Mouse (Mus musculus): Measurements from ENCODE around the gene B430305J03Rik. TPM values are rescaled to one million over a fixed set of nuclear protein-coding genes. Genes with fewer than 3 reads are reported as not detected.

B430305J03Rik gene
- polyA plus RNA-seq, 1 experiment from 2014 or later, result not detected

GRCm38 (mm10) chr3:61392881-61393280, 27.1 kb upstream of the B430305J03Rik start:
- Histone ChIP-seq H3K4me3 (ENCODE audit: control insufficient read depth in 1 of 2, insufficient read depth in 1 of 2, low read depth in 1 of 2, low read length in 2 of 2) (no peak overlapping the region), H3K9ac (ENCODE audit: low read length) (no peak overlapping the region), H3K27me3 (ENCODE audit: control insufficient read depth, insufficient read depth, low read length) (no peaks in the 10 kb centered on the region), H3K9me3 (ENCODE audit: control insufficient read depth, low read length) (no peaks in the 10 kb centered on the region), H3K27ac (replicated peaks in 1 of 2; ENCODE audit: control insufficient read depth in 1 of 2, insufficient read depth in 1 of 2, low read depth in 2 of 2, low read length in 2 of 2) (no peak overlapping the region), H3K4me2 (ENCODE audit: low read length) (no peak overlapping the region), H3K4me1 (ENCODE audit: control insufficient read depth in 2 of 2, insufficient read depth in 2 of 2, low read length in 2 of 2) (peaks cover 0 to 9% of the 10 kb centered on the region in 2 experiments; a peak in 2 of 4 replicates), H3K36me3 (ENCODE audit: control insufficient read depth, insufficient read depth, low read length) (no peaks in the 10 kb centered on the region)
- 77% methylated on average over 1 of the region's 1 CpGs for WGBS
- ATAC-seq (ENCODE audit: insufficient number of reproducible peaks, insufficient read depth, low FRiP score, low read depth), result no peak

DNA sequence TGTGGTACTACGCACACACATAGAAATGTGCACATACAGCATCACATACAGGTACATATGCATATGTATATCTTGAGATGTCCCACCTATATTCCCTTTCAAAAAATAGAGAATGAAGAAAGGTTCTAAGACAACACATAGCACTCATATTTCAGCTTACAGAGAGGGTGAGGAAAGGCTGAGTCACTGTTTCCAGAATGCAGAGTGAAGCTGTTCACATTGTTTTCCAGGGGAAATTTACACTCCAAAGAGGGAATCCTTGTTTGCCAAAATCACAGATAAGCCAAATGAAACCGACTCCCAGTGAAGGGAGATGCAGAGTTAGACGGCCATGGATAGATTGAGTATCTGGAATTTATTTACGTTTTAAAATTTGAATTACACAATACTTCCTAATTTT, 25.8 kb upstream of the B430305J03Rik start:
- ATAC-seq (ENCODE audit: insufficient number of reproducible peaks, insufficient read depth, low FRiP score, low read depth), result no peak
- Histone ChIP-seq H3K4me2 (ENCODE audit: low read length) (no peak overlapping the region), H3K9me3 (ENCODE audit: control insufficient read depth, low read length) (no peaks in the 10 kb centered on the region), H3K4me1 (ENCODE audit: control insufficient read depth in 2 of 2, insufficient read depth in 2 of 2, low read length in 2 of 2) (peaks cover 0 to 9% of the 10 kb centered on the region in 2 experiments; a peak in 2 of 4 replicates), H3K9ac (ENCODE audit: low read length) (no peak overlapping the region), H3K27ac (replicated peaks in 1 of 2; ENCODE audit: control insufficient read depth in 1 of 2, insufficient read depth in 1 of 2, low read depth in 2 of 2, low read length in 2 of 2) (no peak overlapping the region), H3K27me3 (ENCODE audit: control insufficient read depth, insufficient read depth, low read length) (no peaks in the 10 kb centered on the region), H3K4me3 (ENCODE audit: control insufficient read depth in 1 of 2, insufficient read depth in 1 of 2, low read depth in 1 of 2, low read length in 2 of 2) (no peak overlapping the region), H3K36me3 (ENCODE audit: control insufficient read depth, insufficient read depth, low read length) (no peaks in the 10 kb centered on the region)
- WGBS, result 45% methylated on average over 4 of the region's 4 CpGs

DNA sequence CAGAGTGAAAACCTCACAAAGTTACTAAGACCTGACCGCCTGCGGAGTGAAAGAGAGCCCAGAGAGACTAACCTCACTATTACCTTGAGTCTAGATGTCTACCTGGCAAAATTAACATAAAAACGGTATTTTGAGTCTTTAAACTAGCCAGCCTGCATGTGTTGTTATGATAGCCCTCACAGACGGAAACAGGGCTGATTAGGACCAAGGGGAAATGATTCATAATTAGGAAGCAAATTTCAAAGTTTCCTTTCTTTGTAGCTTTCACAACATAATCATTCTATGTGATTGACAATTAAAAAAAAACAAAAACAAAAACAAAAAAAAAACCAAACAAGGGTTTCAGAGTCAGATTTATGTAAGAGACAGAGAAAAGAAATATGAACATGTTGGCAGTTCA, 20.6 kb upstream of the B430305J03Rik start:
- H3K9ac ChIP-seq (ENCODE audit: low read length), result no peak overlapping the region
- H3K4me3 ChIP-seq (ENCODE audit: control insufficient read depth in 1 of 2, insufficient read depth in 1 of 2, low read depth in 1 of 2, low read length in 2 of 2), result no peak overlapping the region
- no peak overlapping the region for H3K4me2 ChIP-seq (ENCODE audit: low read length)
- H3K27ac ChIP-seq (replicated peaks in 1 of 2; ENCODE audit: control insufficient read depth in 1 of 2, insufficient read depth in 1 of 2, low read depth in 2 of 2, low read length in 2 of 2), result no peak overlapping the region
- peaks cover 0 to 5% of the 10 kb centered on the region in 2 experiments; a peak in 2 of 4 replicates for H3K4me1 ChIP-seq (ENCODE audit: control insufficient read depth in 2 of 2, insufficient read depth in 2 of 2, low read length in 2 of 2)
- no peaks in the 10 kb centered on the region for H3K9me3 ChIP-seq (ENCODE audit: control insufficient read depth, low read length)
- no peaks in the 10 kb centered on the region for H3K36me3 ChIP-seq (ENCODE audit: control insufficient read depth, insufficient read depth, low read length)
- ATAC-seq (ENCODE audit: insufficient number of reproducible peaks, insufficient read depth, low FRiP score, low read depth), result no peak
- H3K27me3 ChIP-seq (ENCODE audit: control insufficient read depth, insufficient read depth, low read length), result no peaks in the 10 kb centered on the region
- 72% methylated on average over 4 of the region's 4 CpGs for WGBS

- Histone ChIP-seq H3K36me3 (ENCODE audit: control insufficient read depth, insufficient read depth, low read length) (no peaks in the 10 kb centered on the region), H3K4me2 (ENCODE audit: low read length) (no peak overlapping the region), H3K4me1 (ENCODE audit: control insufficient read depth in 2 of 2, insufficient read depth in 2 of 2, low read length in 2 of 2) (no peaks in the 10 kb centered on the region), H3K27me3 (ENCODE audit: control insufficient read depth, insufficient read depth, low read length) (no peaks in the 10 kb centered on the region), H3K4me3 (ENCODE audit: control insufficient read depth in 1 of 2, insufficient read depth in 1 of 2, low read depth in 1 of 2, low read length in 2 of 2) (no peak overlapping the region), H3K9ac (ENCODE audit: low read length) (no peak overlapping the region), H3K9me3 (ENCODE audit: control insufficient read depth, low read length) (no peaks in the 10 kb centered on the region), H3K27ac (replicated peaks in 1 of 2; ENCODE audit: control insufficient read depth in 1 of 2, insufficient read depth in 1 of 2, low read depth in 2 of 2, low read length in 2 of 2) (no peak overlapping the region)
- no peak for ATAC-seq (ENCODE audit: insufficient number of reproducible peaks, insufficient read depth, low FRiP score, low read depth)
- 88% methylated on average over 8 of the region's 8 CpGs for WGBS
These were observed 10.2 kb upstream of the B430305J03Rik start for GRCm38 (mm10) chr3:61376001-61376400.

DNA sequence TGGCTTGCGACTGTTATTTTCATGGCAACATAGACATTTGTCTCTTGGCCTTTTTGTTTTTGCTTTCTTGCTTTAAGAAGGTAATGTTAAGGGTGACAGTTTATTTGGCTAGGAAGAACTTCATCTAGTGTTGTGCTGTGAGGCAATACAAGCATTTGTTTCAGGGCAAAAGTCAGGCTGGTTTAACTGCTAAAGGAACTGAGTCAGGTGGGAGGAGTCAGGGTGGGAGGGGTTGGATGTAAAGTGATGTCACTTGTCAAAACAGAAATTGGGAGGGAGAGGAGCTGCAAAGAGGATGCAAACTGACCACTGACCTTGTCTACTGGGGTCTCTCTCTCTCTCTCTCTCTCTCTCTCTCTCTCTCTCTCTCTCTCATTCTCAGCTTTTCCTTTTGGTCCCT, 2.7 kb upstream of the B430305J03Rik start:
- no peaks in the 10 kb centered on the region for H3K9me3 ChIP-seq (ENCODE audit: control insufficient read depth, low read length)
- 97% methylated on average over 1 of the region's 1 CpGs for WGBS
- H3K36me3 ChIP-seq (ENCODE audit: control insufficient read depth, insufficient read depth, low read length), result 0 out of 2 replicates have a peak, but pooled peaks cover 9% of the 10 kb centered on the region
- H3K4me3 ChIP-seq (ENCODE audit: control insufficient read depth in 1 of 2, insufficient read depth in 1 of 2, low read depth in 1 of 2, low read length in 2 of 2), result no peak overlapping the region
- no peak overlapping the region for H3K9ac ChIP-seq (ENCODE audit: low read length)
- peaks cover 2 to 12% of the 10 kb centered on the region in 2 experiments; a peak in 2 of 4 replicates for H3K4me1 ChIP-seq (ENCODE audit: control insufficient read depth in 2 of 2, insufficient read depth in 2 of 2, low read length in 2 of 2)
- no peak overlapping the region for H3K27ac ChIP-seq (replicated peaks in 1 of 2; ENCODE audit: control insufficient read depth in 1 of 2, insufficient read depth in 1 of 2, low read depth in 2 of 2, low read length in 2 of 2)
- no peaks in the 10 kb centered on the region for H3K27me3 ChIP-seq (ENCODE audit: control insufficient read depth, insufficient read depth, low read length)
- H3K4me2 ChIP-seq (ENCODE audit: low read length), result no peak overlapping the region
- no peak for ATAC-seq (ENCODE audit: insufficient number of reproducible peaks, insufficient read depth, low FRiP score, low read depth)

- under 1% methylated on average over 68 of the region's 68 CpGs for WGBS
- ATAC-seq (ENCODE audit: insufficient number of reproducible peaks, insufficient read depth, low FRiP score, low read depth), result no peak
These were observed 573 bp downstream of the B430305J03Rik start for GRCm38 (mm10) chr3:61364978-61365778.

GRCm38 (mm10) chr3:61364661-61364977, 1.1 kb downstream of the B430305J03Rik start:
- WGBS, result 0% methylated on average over 24 of the region's 33 CpGs
- peak overlapping the region; percentile 61 to 87 for H3K4me3 ChIP-seq (ENCODE audit: control insufficient read depth in 1 of 2, insufficient read depth in 1 of 2, low read depth in 1 of 2, low read length in 2 of 2)
- H3K36me3 ChIP-seq (ENCODE audit: control insufficient read depth, insufficient read depth, low read length), result 0 out of 2 replicates have a peak, but pooled peaks cover 8% of the 10 kb centered on the region
- H3K4me2 ChIP-seq (ENCODE audit: low read length), result peak overlapping the region; percentile 79
- H3K4me1 ChIP-seq (ENCODE audit: control insufficient read depth in 2 of 2, insufficient read depth in 2 of 2, low read length in 2 of 2), result peaks cover 2 to 15% of the 10 kb centered on the region in 2 experiments; a peak in 2 of 4 replicates
- 0 out of 2 replicates have a peak, but pooled peaks have one; percentile 1 for ATAC-seq (ENCODE audit: insufficient number of reproducible peaks, insufficient read depth, low FRiP score, low read depth)
- H3K9me3 ChIP-seq (ENCODE audit: control insufficient read depth, low read length), result no peaks in the 10 kb centered on the region
- peak overlapping the region; percentile 88 for H3K9ac ChIP-seq (ENCODE audit: low read length)
- peak overlapping the region; percentile 70 to 96 for H3K27ac ChIP-seq (replicated peaks in 1 of 2; ENCODE audit: control insufficient read depth in 1 of 2, insufficient read depth in 1 of 2, low read depth in 2 of 2, low read length in 2 of 2)
- H3K27me3 ChIP-seq (ENCODE audit: control insufficient read depth, insufficient read depth, low read length), result no peaks in the 10 kb centered on the region

More at GRCm38 (mm10) chr3:61364978-61365778, 573 bp downstream of the B430305J03Rik start:
- peak overlapping the region; percentile 88 for H3K9ac ChIP-seq (ENCODE audit: low read length)
- no peaks in the 10 kb centered on the region for H3K27me3 ChIP-seq (ENCODE audit: control insufficient read depth, insufficient read depth, low read length)
- H3K9me3 ChIP-seq (ENCODE audit: control insufficient read depth, low read length), result no peaks in the 10 kb centered on the region
- peaks cover 2 to 15% of the 10 kb centered on the region in 2 experiments; a peak in 2 of 4 replicates for H3K4me1 ChIP-seq (ENCODE audit: control insufficient read depth in 2 of 2, insufficient read depth in 2 of 2, low read length in 2 of 2)
- H3K4me2 ChIP-seq (ENCODE audit: low read length), result peak overlapping the region; percentile 79
- H3K27ac ChIP-seq (replicated peaks in 1 of 2; ENCODE audit: control insufficient read depth in 1 of 2, insufficient read depth in 1 of 2, low read depth in 2 of 2, low read length in 2 of 2), result peak overlapping the region; percentile 70 to 96
- 0 out of 2 replicates have a peak, but pooled peaks cover 9% of the 10 kb centered on the region for H3K36me3 ChIP-seq (ENCODE audit: control insufficient read depth, insufficient read depth, low read length)
- H3K4me3 ChIP-seq (ENCODE audit: control insufficient read depth in 1 of 2, insufficient read depth in 1 of 2, low read depth in 1 of 2, low read length in 2 of 2), result peak overlapping the region; percentile 61 to 87
